Mouse (Mus musculus) erythroblast, embryonic 14.5 days (primary cell): ENCODE results near the gene Por. TPM values are rescaled to one million over a fixed set of nuclear protein-coding genes. Genes with fewer than 3 reads are reported as not detected.

Experiments used
- H3K27me3 ChIP-seq: 2 replicates; pipeline ENCODE4 v1.6.1; 2012; ENCODE audit warnings: inconsistent platforms; ENCODE audit not compliant: control insufficient read depth
- H3K36me3 ChIP-seq: 2 replicates; pipeline ENCODE4 v1.6.1; 2012; ENCODE audit warnings: mild to moderate bottlenecking, inconsistent platforms; ENCODE audit not compliant: control insufficient read depth
- H3K4me1 ChIP-seq: 2 replicates; pipeline ENCODE4 v1.6.1; 2012; ENCODE audit warnings: inconsistent platforms; ENCODE audit not compliant: control insufficient read depth
- H3K4me3 ChIP-seq: replicated peaks from 2 replicates; pipeline ENCODE3; 2012; ENCODE audit warnings: moderate library complexity, mild to moderate bottlenecking, inconsistent platforms
- H3K9me3 ChIP-seq: 2 replicates; pipeline ENCODE4 v1.6.1; 2012; ENCODE audit warnings: low read length, inconsistent platforms, mixed read lengths; ENCODE audit not compliant: control insufficient read depth
- GATA1 ChIP-seq: IDR thresholded peaks from 2 replicates; pipeline ENCODE4 v1.6.1; 2012; ENCODE audit warnings: low read length, inconsistent platforms, mixed read lengths
- TAL1 ChIP-seq: IDR thresholded peaks from 3 replicates; pipeline ENCODE4 v1.6.1; 2012; ENCODE audit warnings: low read length, inconsistent platforms, mixed read lengths
- polyA plus RNA-seq: library from polyadenylated mRNA; stranded (reverse); fragments of >175 nt; gene quantifications from 2 replicates; pipeline ENCODE4 v1.2.3, GENCODE M21; 2012

The Por gene
- polyA plus RNA-seq, 1 experiment = 2.5 TPM

DNA sequence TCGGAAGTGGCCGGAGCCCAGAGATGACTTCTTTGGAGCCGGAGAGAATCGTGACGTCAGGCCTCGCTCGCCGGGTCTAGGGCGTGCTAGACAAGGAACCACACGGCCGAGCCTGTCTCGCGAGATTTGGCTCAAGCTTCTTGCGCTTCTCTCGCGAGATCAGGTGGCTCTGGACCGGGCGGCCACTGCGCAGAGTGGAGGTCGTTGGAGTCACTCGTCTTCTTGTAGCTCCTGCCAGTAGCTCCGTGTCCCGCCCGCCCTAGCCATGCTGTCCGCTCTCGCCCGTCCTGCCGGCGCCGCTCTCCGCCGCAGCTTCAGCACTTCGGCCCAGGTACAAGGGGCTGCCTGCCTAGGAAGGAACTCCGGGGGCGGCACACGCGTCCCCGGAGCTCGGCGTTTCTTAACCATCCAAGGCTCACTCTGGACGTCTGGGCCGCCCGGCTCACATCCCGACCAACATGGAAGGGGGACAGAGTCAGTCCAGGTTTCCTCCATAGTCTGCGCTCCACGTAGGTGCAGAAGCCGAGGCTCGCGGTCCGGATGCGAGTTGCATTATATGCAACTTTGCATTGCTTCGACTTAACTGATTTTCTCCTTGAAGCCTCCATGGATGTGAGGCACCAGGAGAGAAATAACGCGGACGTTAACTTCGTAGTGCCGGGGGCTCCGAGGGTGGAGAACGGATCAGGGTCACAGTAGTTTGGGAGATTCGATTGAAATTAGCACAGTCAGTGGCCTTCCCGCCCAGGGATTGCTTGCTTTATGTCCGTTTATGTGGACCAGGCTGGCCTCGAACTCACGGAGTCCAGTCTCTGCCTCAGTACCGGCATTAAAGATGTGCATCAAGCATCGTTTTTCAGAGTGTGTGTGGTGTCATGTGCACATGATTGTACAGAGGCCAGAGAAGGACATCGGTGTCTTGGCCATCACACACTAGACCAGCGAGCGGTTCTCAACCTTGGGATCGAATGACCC is 108.9 kb downstream of the Por start, which contains the start of gene Mdh2:
Gene Mdh2 (plus strand): TSS at position 10 of the 975 bp plus-strand sequence.
- peak within 1 kb of the TSS; percentile 89 for H3K4me3 ChIP-seq
- TF ChIP-seq TAL1 (no peak), GATA1 (0 out of 2 replicates have a peak, but pooled peaks have one; percentile 26)
- H3K27me3 ChIP-seq = peaks cover 5% of the 10 kb centered on the region
- peaks cover 40% of the 10 kb centered on the region for H3K36me3 ChIP-seq
- no peaks in the 10 kb centered on the region for H3K9me3 ChIP-seq
- H3K4me1 ChIP-seq = peaks cover 47% of the 10 kb centered on the region

DNA sequence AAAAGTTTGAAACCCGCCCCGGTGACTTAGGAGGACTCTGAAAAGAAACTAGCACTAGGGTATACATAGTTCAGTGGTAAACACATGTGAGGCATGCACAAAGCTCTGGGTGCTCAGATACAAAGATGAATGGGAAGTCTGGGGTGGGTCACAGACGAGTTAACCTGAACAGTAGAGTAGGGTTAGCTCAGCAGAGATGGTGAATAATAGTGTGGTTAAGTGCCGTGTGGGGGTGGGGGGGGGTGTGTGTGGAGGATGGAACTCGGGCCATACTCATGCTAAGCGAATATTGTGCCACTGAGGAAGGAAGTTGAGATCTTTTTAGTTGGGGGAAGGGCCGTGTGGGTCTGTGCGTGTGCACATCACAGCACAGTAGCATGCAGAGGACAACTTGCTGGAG is 110.5 kb downstream of the Por start:
- Histone ChIP-seq H3K36me3 (peaks cover 56% of the 10 kb centered on the region), H3K4me3 (peak overlapping the region; percentile 89), H3K27me3 (no peaks in the 10 kb centered on the region; the same call in 1 of the 2 replicates), H3K4me1 (peaks cover 47% of the 10 kb centered on the region), H3K9me3 (no peaks in the 10 kb centered on the region)
- TF ChIP-seq TAL1 (no peak), GATA1 (no peak)

- Histone ChIP-seq H3K9me3 (no peaks in the 10 kb centered on the region), H3K27me3 (no peaks in the 10 kb centered on the region), H3K36me3 (peaks cover 82% of the 10 kb centered on the region), H3K4me1 (peaks cover 34% of the 10 kb centered on the region), H3K4me3 (no peak overlapping the region)
- no peak for TF ChIP-seq GATA1
- no peak for TF ChIP-seq TAL1
Observed at GRCm38 (mm10) chr5:135782901-135783300, 113.1 kb downstream of the Por start.

Other genes with a start within 250 kb of the Por start
- gene Hip1, start 124.9 kb upstream of the Por start, polyA plus RNA-seq = 0.07 TPM in 1 of 2 replicates, not detected in the other
- not detected in 2 replicates for gene Ccl26, start 106.5 kb upstream of the Por start, polyA plus RNA-seq
- 0.03 TPM in 1 of 2 replicates, not detected in the other for gene Ccl24, start 97.0 kb upstream of the Por start, polyA plus RNA-seq
- 0.07 and 0.35 TPM in 2 replicates for gene Rhbdd2, start 37.4 kb upstream of the Por start, polyA plus RNA-seq
- gene Tmem120a, start 74.4 kb downstream of the Por start, polyA plus RNA-seq = 0.17 and 0.25 TPM in 2 replicates
- not detected in 2 replicates for gene Styxl1, start 108.4 kb downstream of the Por start, polyA plus RNA-seq
- gene Mdh2, start 108.4 kb downstream of the Por start, polyA plus RNA-seq = 54.3 and 58.5 TPM in 2 replicates
- not detected in 2 replicates for gene Srrm3, start 136.9 kb downstream of the Por start, polyA plus RNA-seq
- 0.08 TPM in 1 of 2 replicates, not detected in the other for gene Hspb1, start 217.9 kb downstream of the Por start, polyA plus RNA-seq